Mouse (Mus musculus): ENCODE measurements around the gene Gm1123. TPM values are rescaled to one million over a fixed set of nuclear protein-coding genes. Genes with fewer than 3 reads are reported as not detected.

Gm1123 gene
- not detected in 2 replicates for polyA plus RNA-seq (2015; fragmentation: Nextera tagmentation; extraction: Ambion mirVana)

DNA sequence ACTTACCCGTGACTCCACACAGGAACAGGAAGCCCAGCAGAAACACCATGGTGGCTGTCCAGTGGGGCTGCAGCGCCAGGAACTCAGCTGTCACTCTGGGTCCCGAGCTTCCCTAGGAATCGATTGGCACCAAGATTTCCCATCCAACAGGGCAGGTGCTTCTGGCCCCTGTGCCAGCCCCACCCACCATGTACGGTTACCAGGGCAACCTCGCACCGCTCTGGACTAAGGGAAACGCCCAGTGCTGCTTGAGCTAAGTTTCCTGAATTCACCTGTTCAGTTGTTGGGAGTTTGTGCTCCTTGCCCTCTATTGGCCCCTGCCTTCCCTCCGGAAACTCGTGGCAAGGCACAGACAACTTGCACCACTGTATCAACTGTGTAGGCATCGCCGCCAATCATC, at the start of gene Gm1123:
Gm1123 (minus strand) TSS at position 141 of the 400 bp plus-strand sequence.
- Histone ChIP-seq H3K36me3 (peaks cover 24% of the 10 kb centered on the region), H3K27ac (replicated peaks) (no peak within 1 kb of the TSS), H3K4me2 (no peak within 1 kb of the TSS), H3K4me3 (no peak within 1 kb of the TSS), H3K27me3 (replicated peaks) (no peaks in the 10 kb centered on the region), H3K9me3 (no peaks in the 10 kb centered on the region), H3K4me1 (peaks cover 9% of the 10 kb centered on the region; the same call in 1 of the 2 replicates), H3K9ac (no peak within 1 kb of the TSS)
- ATAC-seq (ENCODE audit: extremely low read depth, insufficient number of reproducible peaks, low FRiP score, low TSS enrichment): no peak
- 78% methylated on average over 12 of the region's 12 CpGs for WGBS

DNA sequence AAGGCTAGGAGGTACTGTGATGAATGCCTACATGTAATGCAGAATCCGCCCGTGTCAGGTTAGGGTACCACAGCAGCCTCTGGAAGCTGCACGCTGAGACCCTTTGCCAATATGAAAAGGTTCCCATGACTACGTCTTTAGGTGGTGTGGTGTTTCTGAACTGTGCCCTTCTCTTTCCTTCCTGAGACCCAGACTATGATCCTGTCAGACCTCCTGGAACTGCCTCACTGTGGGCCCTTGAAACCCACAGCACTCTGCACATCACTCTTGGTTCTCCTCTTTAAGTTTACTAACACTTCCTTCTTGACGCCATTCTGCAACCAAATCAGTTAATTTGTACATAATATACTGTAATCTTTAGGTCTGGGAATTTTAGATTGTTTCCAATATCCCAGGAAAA, 46.2 kb upstream of the Gm1123 start:
- H3K27me3 ChIP-seq (replicated peaks): no peaks in the 10 kb centered on the region
- H3K36me3 ChIP-seq: peaks cover 8% of the 10 kb centered on the region
- ATAC-seq (ENCODE audit: extremely low read depth, insufficient number of reproducible peaks, low FRiP score, low TSS enrichment): no peak
- H3K9ac ChIP-seq: no peak overlapping the region
- H3K27ac ChIP-seq (replicated peaks): no peak overlapping the region
- 90% methylated on average over 5 of the region's 5 CpGs for WGBS
- H3K4me2 ChIP-seq: no peak overlapping the region
- no peak overlapping the region for H3K4me3 ChIP-seq
- H3K4me1 ChIP-seq: no peaks in the 10 kb centered on the region
- no peaks in the 10 kb centered on the region for H3K9me3 ChIP-seq

DNA sequence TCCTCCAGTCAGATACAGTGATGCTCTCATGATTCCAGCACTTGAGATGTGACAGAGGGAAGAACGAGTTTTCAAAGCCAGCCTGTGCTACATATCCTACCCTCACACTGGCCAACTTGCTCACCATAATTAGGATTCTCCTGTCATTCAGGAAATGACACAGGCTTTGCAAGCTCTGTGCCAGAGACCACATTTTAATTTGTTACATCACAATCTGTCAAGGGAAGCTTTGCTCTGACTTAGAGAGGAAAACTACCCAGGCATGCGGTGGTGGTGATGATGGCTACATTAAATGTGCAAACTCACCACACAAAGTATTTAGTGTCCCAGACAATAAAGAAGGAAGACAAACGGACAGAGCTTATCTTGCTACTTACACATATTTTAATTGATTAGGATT, 45.8 kb upstream of the Gm1123 start:
- Histone ChIP-seq H3K4me2 (no peak overlapping the region), H3K4me3 (no peak overlapping the region), H3K9ac (no peak overlapping the region), H3K9me3 (no peaks in the 10 kb centered on the region), H3K4me1 (no peaks in the 10 kb centered on the region), H3K27me3 (replicated peaks) (no peaks in the 10 kb centered on the region), H3K36me3 (peaks cover 8% of the 10 kb centered on the region), H3K27ac (replicated peaks) (no peak overlapping the region)
- WGBS: 75% methylated on average over 3 of the region's 3 CpGs
- no peak for ATAC-seq (ENCODE audit: extremely low read depth, insufficient number of reproducible peaks, low FRiP score, low TSS enrichment)

DNA sequence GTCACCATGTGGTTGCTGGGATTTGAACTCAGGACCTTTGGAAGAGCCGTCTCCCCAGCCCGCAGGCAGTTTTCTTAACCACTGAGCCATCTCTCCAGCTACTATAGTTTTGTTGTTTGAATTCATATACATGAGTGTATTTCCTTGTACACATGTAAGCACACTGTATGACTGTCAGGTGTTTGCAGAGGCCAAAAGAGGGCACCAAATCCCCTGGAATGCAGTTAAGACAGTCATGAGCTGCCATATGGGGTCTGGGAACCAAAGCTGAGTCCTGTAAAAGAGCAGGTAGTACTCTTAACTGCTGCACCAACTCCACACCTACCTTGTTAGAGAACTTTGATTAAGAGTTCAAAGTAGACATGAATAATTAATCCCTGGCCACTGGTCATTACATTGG, 45.1 kb upstream of the Gm1123 start:
- Histone ChIP-seq H3K9me3 (no peaks in the 10 kb centered on the region), H3K4me3 (no peak overlapping the region), H3K9ac (no peak overlapping the region), H3K36me3 (peaks cover 8% of the 10 kb centered on the region), H3K27ac (replicated peaks) (no peak overlapping the region), H3K4me1 (no peaks in the 10 kb centered on the region), H3K27me3 (replicated peaks) (no peaks in the 10 kb centered on the region), H3K4me2 (no peak overlapping the region)
- 100% methylated on average over 2 of the region's 2 CpGs for WGBS
- no peak for ATAC-seq (ENCODE audit: extremely low read depth, insufficient number of reproducible peaks, low FRiP score, low TSS enrichment)

DNA sequence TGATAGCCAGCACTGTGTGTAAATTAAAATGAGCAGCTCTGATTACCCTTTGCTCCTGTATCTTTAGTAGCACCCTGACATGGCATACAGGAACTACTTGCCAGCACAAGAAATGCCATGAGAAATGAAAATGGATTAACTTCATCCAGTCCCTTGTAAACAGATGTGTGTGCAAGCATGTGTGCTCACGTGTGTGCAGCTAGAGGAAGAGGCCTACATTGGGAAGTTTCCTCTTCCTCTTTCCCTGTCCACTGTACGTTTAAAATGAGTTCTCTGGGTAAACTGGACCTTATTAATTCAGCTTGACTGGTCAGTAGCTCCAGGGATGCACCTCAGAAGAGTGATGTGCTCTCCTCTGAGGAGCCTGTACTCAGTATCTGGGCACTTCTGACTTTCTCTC, 38.9 kb upstream of the Gm1123 start:
- Histone ChIP-seq H3K9me3 (no peaks in the 10 kb centered on the region), H3K27me3 (replicated peaks) (no peaks in the 10 kb centered on the region), H3K27ac (replicated peaks) (no peak overlapping the region), H3K4me2 (no peak overlapping the region), H3K36me3 (peaks cover 9% of the 10 kb centered on the region), H3K4me1 (no peaks in the 10 kb centered on the region), H3K4me3 (no peak overlapping the region), H3K9ac (no peak overlapping the region)
- ATAC-seq (ENCODE audit: extremely low read depth, insufficient number of reproducible peaks, low FRiP score, low TSS enrichment): no peak
- WGBS: 73% methylated on average over 2 of the region's 2 CpGs

DNA sequence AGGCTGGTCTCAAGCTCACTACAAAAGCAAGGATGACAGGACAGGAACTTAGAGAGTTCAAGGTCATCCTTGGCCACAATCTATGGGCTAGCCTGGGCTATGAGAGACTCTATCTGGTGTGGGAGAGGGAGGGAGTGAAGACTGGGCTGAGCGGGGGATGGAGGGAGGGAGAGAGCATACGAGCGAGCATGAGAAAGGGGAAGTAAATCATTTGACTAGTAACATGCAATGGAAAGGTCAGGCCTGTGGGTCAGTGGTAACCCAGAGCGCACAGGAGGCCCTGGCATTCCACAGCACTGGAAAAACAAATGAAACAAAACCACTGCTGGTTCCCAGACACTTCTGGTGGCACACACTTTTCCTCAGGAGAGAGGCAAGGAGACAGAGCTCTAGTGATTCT, 37.0 kb upstream of the Gm1123 start:
- Histone ChIP-seq H3K4me3 (no peak overlapping the region), H3K27ac (replicated peaks) (no peak overlapping the region), H3K4me1 (no peaks in the 10 kb centered on the region), H3K9ac (no peak overlapping the region), H3K9me3 (no peaks in the 10 kb centered on the region), H3K4me2 (no peak overlapping the region), H3K36me3 (peaks cover 10% of the 10 kb centered on the region), H3K27me3 (replicated peaks) (no peaks in the 10 kb centered on the region)
- WGBS: 71% methylated on average over 4 of the region's 4 CpGs
- no peak for ATAC-seq (ENCODE audit: extremely low read depth, insufficient number of reproducible peaks, low FRiP score, low TSS enrichment)

DNA sequence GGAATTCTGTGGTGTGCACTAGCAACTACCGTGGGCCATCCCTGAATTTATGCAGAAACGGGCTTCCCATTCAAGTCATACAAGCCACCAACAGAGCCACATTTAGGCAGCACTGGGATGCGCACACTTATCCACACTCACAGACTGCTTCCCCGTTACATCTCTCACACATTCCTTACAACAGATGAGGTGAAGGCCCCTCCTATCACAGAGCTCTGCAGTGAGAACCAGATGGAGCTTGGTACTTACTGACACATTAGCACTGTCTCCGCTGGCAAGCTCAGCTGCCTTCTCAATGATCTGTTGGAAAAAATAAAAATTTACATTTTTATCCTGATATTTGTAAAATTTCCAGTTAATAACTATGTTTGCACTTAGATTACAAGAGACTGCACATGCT, 29.8 kb upstream of the Gm1123 start:
- H3K9me3 ChIP-seq: no peaks in the 10 kb centered on the region
- H3K36me3 ChIP-seq: peaks cover 25% of the 10 kb centered on the region
- H3K4me1 ChIP-seq: no peaks in the 10 kb centered on the region
- no peak overlapping the region for H3K4me3 ChIP-seq
- H3K4me2 ChIP-seq: no peak overlapping the region
- 61% methylated on average over 5 of the region's 5 CpGs for WGBS
- no peaks in the 10 kb centered on the region for H3K27me3 ChIP-seq (replicated peaks)
- H3K27ac ChIP-seq (replicated peaks): no peak overlapping the region
- H3K9ac ChIP-seq: no peak overlapping the region
- ATAC-seq (ENCODE audit: extremely low read depth, insufficient number of reproducible peaks, low FRiP score, low TSS enrichment): no peak

DNA sequence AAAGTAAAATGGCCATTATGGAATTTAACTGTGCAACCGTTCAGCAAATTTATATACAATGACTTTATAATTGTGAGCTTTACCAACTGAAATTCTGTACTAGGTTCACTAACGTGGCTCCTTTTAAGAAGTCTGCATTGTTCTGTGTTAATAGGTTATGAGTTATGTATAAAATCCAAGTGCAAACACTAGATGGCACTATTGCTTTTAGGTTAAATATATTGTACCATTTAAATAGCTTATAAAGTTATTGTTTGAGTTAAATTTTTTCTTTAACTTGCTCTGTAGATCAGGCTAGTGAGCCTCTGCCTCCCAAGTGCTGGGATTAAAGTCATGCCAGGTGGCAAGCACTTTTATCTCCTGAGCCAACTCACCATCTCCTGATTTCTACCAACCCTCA, 28.7 kb upstream of the Gm1123 start:
- ATAC-seq (ENCODE audit: extremely low read depth, insufficient number of reproducible peaks, low FRiP score, low TSS enrichment): no peak
- WGBS: 52% methylated on average over 2 of the region's 2 CpGs
- H3K27me3 ChIP-seq (replicated peaks): no peaks in the 10 kb centered on the region
- H3K9me3 ChIP-seq: no peaks in the 10 kb centered on the region
- H3K27ac ChIP-seq (replicated peaks): no peak overlapping the region
- H3K4me1 ChIP-seq: no peaks in the 10 kb centered on the region
- no peak overlapping the region for H3K9ac ChIP-seq
- H3K4me2 ChIP-seq: no peak overlapping the region
- H3K36me3 ChIP-seq: peaks cover 26% of the 10 kb centered on the region
- H3K4me3 ChIP-seq: no peak overlapping the region

DNA sequence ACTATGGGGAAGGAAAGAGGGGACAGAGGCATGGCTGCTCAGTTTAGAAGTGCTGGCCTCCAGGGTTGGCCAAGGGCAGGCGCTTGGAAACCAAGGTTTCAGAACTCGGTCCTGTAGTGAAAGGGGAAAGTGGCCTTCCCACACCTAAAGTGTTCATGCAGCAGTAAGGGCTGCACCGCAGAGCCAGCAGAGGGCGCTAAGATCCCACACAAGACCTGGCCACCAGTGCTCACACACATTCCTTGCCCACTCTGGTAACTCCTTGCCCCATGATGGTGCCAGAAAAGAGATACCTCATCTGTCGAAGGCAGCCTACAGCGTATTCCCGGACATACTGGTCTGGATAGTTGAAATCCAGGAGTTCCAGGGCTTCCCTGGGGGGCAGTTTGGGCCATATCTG, 27.0 kb upstream of the Gm1123 start:
- H3K27me3 ChIP-seq (replicated peaks): no peaks in the 10 kb centered on the region
- no peak overlapping the region for H3K9ac ChIP-seq
- no peaks in the 10 kb centered on the region for H3K4me1 ChIP-seq
- H3K9me3 ChIP-seq: no peaks in the 10 kb centered on the region
- H3K36me3 ChIP-seq: peaks cover 26% of the 10 kb centered on the region
- 34% methylated on average over 7 of the region's 7 CpGs for WGBS
- no peak overlapping the region for H3K4me3 ChIP-seq
- no peak overlapping the region for H3K4me2 ChIP-seq
- ATAC-seq (ENCODE audit: extremely low read depth, insufficient number of reproducible peaks, low FRiP score, low TSS enrichment): no peak
- H3K27ac ChIP-seq (replicated peaks): no peak overlapping the region

DNA sequence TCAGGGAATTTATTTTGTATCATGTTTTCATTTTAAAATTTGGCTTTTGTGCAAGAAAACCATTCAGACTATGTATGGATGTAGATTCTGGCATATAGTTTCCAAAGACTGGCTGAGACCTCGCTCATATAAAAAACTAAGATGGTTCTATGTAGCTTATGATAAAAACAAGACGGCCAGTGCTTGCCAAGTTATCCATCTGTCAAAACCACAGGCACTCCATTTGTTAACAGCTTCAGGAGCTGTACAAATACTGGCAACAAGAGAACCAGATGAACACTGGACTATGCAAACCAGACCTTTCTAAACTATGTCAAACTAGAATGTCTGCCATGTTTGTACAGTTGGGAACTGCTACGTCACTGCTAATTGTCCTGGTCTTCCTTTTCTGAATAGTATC, 22.2 kb upstream of the Gm1123 start:
- ATAC-seq (ENCODE audit: extremely low read depth, insufficient number of reproducible peaks, low FRiP score, low TSS enrichment): no peak
- Histone ChIP-seq H3K36me3 (peaks cover 27% of the 10 kb centered on the region), H3K4me2 (no peak overlapping the region), H3K4me1 (peaks cover 5% of the 10 kb centered on the region; the same call in 1 of the 2 replicates), H3K27ac (replicated peaks) (no peak overlapping the region), H3K27me3 (replicated peaks) (no peaks in the 10 kb centered on the region), H3K4me3 (no peak overlapping the region), H3K9ac (no peak overlapping the region), H3K9me3 (no peaks in the 10 kb centered on the region)
- 83% methylated on average over 3 of the region's 3 CpGs for WGBS

DNA sequence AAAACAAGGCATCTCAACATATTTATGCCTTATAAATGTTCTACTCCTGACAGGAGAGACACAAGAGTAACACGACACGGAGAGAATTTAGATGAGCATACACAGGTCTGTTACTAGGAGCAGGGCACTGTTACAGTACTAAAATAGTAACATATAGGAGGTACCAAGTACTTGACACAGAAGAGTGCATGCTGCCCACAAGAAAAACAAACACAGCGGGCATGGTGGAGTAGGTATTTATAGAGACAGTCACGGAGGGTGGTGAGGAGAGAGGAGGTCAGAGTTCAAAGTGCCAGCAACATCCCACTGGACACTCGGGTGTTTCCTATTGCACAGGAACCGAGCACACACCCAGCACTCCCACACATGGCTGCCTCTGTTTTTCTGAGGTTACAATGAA, 14.2 kb upstream of the Gm1123 start:
- Histone ChIP-seq H3K4me2 (no peak overlapping the region), H3K4me1 (peaks cover 22% of the 10 kb centered on the region), H3K27ac (replicated peaks) (peak overlapping the region; percentile 42; the same call in 1 of the 2 replicates), H3K9me3 (no peaks in the 10 kb centered on the region), H3K4me3 (no peak overlapping the region), H3K27me3 (replicated peaks) (no peaks in the 10 kb centered on the region), H3K9ac (no peak overlapping the region), H3K36me3 (peaks cover 17% of the 10 kb centered on the region)
- WGBS: 36% methylated on average over 6 of the region's 6 CpGs
- no peak for ATAC-seq (ENCODE audit: extremely low read depth, insufficient number of reproducible peaks, low FRiP score, low TSS enrichment)

DNA sequence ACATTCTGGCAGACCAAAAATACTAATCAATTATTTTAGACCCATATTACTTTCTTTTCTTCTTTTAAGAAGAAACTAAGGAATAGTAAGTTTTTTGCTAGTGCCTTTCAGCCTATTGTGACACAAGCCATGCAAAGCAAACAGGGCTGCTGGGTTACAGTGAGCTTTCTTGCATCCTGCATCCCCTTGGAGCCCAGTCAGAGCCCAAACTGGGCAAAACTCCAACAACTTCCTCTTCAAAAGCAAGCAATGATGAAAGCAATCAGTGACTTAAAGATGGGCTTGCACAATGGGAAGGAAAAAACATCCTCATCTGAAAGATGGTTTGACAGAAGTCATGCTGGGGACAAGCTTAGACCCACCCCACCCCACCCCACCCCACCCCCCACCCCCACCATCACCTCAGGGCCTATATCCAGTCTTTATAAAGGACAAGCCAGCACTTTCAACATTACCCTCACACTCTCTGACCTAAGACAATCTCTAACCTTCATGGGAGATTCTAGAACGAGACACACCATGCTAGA, 13.3 kb upstream of the Gm1123 start:
- no peak overlapping the region for H3K4me3 ChIP-seq
- H3K36me3 ChIP-seq: peaks cover 18% of the 10 kb centered on the region
- no peaks in the 10 kb centered on the region for H3K9me3 ChIP-seq
- H3K4me1 ChIP-seq: peaks cover 19% of the 10 kb centered on the region
- 0 out of 2 replicates have a peak overlapping the region, but pooled peaks have one; percentile 42 for H3K27ac ChIP-seq (replicated peaks)
- no peak for ATAC-seq (ENCODE audit: extremely low read depth, insufficient number of reproducible peaks, low FRiP score, low TSS enrichment)
- WGBS: 48% methylated on average over 1 of the region's 1 CpGs
- H3K9ac ChIP-seq: no peak overlapping the region
- no peaks in the 10 kb centered on the region for H3K27me3 ChIP-seq (replicated peaks)
- H3K4me2 ChIP-seq: no peak overlapping the region
